Mouse (Mus musculus): ENCODE data around the gene Bax. TPM values are rescaled to one million over a fixed set of nuclear protein-coding genes. Genes with fewer than 3 reads are reported as not detected.

The Bax gene
- total and polyA plus RNA-seq, 3 experiments: 195 to 273 (median 233) TPM

- peaks cover 15 to 50% of the 10 kb centered on the region in 2 experiments for H3K4me1 ChIP-seq (ENCODE audit: control insufficient read depth in 1 of 2, insufficient read depth in 2 of 2)
- peaks cover 28% of the 10 kb centered on the region for H3K79me2 ChIP-seq (replicated peaks; ENCODE audit: control insufficient read depth, extremely low read depth, insufficient read depth, poor library complexity, severe bottlenecking)
- peak overlapping the region; percentile 91 for H3K9ac ChIP-seq (ENCODE audit: insufficient read depth, low read depth)
- no peaks in the 10 kb centered on the region for H3K9me3 ChIP-seq (replicated peaks; ENCODE audit: low read length)
- peak overlapping the region; percentile 86; the same call in 1 of the 2 replicates for H3K4me2 ChIP-seq (ENCODE audit: insufficient read depth, low read depth, poor library complexity, severe bottlenecking)
- H3K36me3 ChIP-seq (replicated peaks in 1 of 2; ENCODE audit: control insufficient read depth in 1 of 2, insufficient read depth in 1 of 2, low read length in 1 of 2): peaks cover 52 to 74% of the 10 kb centered on the region in 2 experiments
- dilution Hi-C loops (cut with MboI; ENCODE audit: extremely low pct_ligation_motif_present, extremely low pct_unique_long_range_greater_than_20kb, low sequenced_read_pairs): no loop called here
- H3K27ac ChIP-seq (ENCODE audit: insufficient read depth, low read depth): peak overlapping the region; percentile 74
- TF ChIP-seq ZC3H11A (IDR thresholded peaks at IDR 0.05; ENCODE audit: low read depth, low read length): no peak
- TF ChIP-seq ZMIZ1 (IDR thresholded peaks at IDR 0.05; ENCODE audit: low read depth, low read length): peak; percentile 86; the same call in 1 of the 2 replicates
- no peak for TF ChIP-seq RCOR1 (conservative IDR thresholded peaks at IDR 0.05; ENCODE audit: low read depth, low read length)
- TF ChIP-seq E2F4 (IDR thresholded peaks at IDR 0.05; ENCODE audit: insufficient replicate concordance, low read depth, low read length): no peak
- TF ChIP-seq IRF4 (IDR thresholded peaks at IDR 0.05; ENCODE audit: low read depth, low read length): no peak
- no peak for TF ChIP-seq ZKSCAN1 (IDR thresholded peaks at IDR 0.05; ENCODE audit: borderline replicate concordance, low read depth, low read length)
- TF ChIP-seq USF2 (conservative IDR thresholded peaks at IDR 0.05; ENCODE audit: low read depth, low read length): no peak
- peak; percentile 77 for TF ChIP-seq POLR2A (IDR thresholded peaks at IDR 0.05; ENCODE audit: low read depth, low read length)
- no peak for TF ChIP-seq USF1 (IDR thresholded peaks at IDR 0.05; ENCODE audit: low read depth, low read length)
- no peak for TF ChIP-seq CHD2 (IDR thresholded peaks at IDR 0.05; ENCODE audit: low read length)
- TF ChIP-seq ZNF384 (IDR thresholded peaks at IDR 0.05; ENCODE audit: low read depth, low read length): no peak
- TF ChIP-seq MEF2A (IDR thresholded peaks at IDR 0.05; ENCODE audit: borderline replicate concordance, low read depth, low read length): no peak
- no peak for TF ChIP-seq ETS1 (conservative IDR thresholded peaks at IDR 0.05; ENCODE audit: low read depth, low read length)
- TF ChIP-seq MYC (IDR thresholded peaks at IDR 0.05; ENCODE audit: low read depth, low read length): no peak
- TF ChIP-seq SMC3 (IDR thresholded peaks at IDR 0.05; ENCODE audit: low read depth, low read length): no peak
- TF ChIP-seq MAFK (IDR thresholded peaks at IDR 0.05; ENCODE audit: insufficient replicate concordance, low read length): no peak
- TF ChIP-seq GABPA (IDR thresholded peaks at IDR 0.05; ENCODE audit: insufficient replicate concordance, low read depth, low read length): no peak
- TF ChIP-seq MAX (IDR thresholded peaks at IDR 0.05; ENCODE audit: low read length): no peak
- no peak for TF ChIP-seq MAZ (IDR thresholded peaks at IDR 0.05; ENCODE audit: low read depth, low read length)
- TF ChIP-seq TCF12 (IDR thresholded peaks at IDR 0.05; ENCODE audit: low read depth, low read length): 0 out of 2 replicates have a peak, but pooled peaks have one; percentile 13
- no peak for TF ChIP-seq RAD21 (IDR thresholded peaks at IDR 0.05; ENCODE audit: low read depth, low read length)
- no peak for TF ChIP-seq KAT2A (IDR thresholded peaks at IDR 0.05; ENCODE audit: insufficient replicate concordance, low read length)
- TF ChIP-seq CHD1 (IDR thresholded peaks at IDR 0.05; ENCODE audit: low read depth, low read length): no peak
- no peak for TF ChIP-seq JUN (IDR thresholded peaks at IDR 0.05; ENCODE audit: insufficient read depth, low read depth, low read length)
- TF ChIP-seq SIN3A (IDR thresholded peaks at IDR 0.05; ENCODE audit: low read length): peak; percentile 19; the same call in 1 of the 2 replicates
- no peak for TF ChIP-seq JUND (conservative IDR thresholded peaks at IDR 0.05; ENCODE audit: low read depth, low read length)
- TF ChIP-seq NRF1 (IDR thresholded peaks at IDR 0.05; ENCODE audit: low read depth, low read length): peak; percentile 84
- no peak for TF ChIP-seq PAX5 (IDR thresholded peaks at IDR 0.05; ENCODE audit: low read length)
- no peak for TF ChIP-seq EP300 (IDR thresholded peaks at IDR 0.05; ENCODE audit: low read length)
- no peak for TF ChIP-seq HCFC1 (IDR thresholded peaks at IDR 0.05; ENCODE audit: low read depth, low read length)
- peak; percentile 35; the same call in 1 of the 2 replicates for TF ChIP-seq MXI1 (IDR thresholded peaks at IDR 0.05; ENCODE audit: low read depth, low read length)
- TF ChIP-seq CTCF (conservative IDR thresholded peaks at IDR 0.05 in 1 of 2, IDR thresholded peaks at IDR 0.05 in 1 of 2; ENCODE audit: low read depth in 2 of 2, low read length in 2 of 2): no peak
- no peak for TF ChIP-seq ELF1 (IDR thresholded peaks at IDR 0.05; ENCODE audit: low read depth, low read length)
- 0 out of 2 replicates have a peak, but pooled peaks have one; percentile 14 for TF ChIP-seq UBTF (IDR thresholded peaks at IDR 0.05; ENCODE audit: low read depth, low read length)
- TF ChIP-seq NELFE (IDR thresholded peaks at IDR 0.05; ENCODE audit: low read depth, low read length): no peak; the same call in 1 of the 2 replicates
- no peak for TF ChIP-seq TBP (conservative IDR thresholded peaks at IDR 0.05; ENCODE audit: low read depth, low read length)
- TF ChIP-seq BHLHE40 (IDR thresholded peaks at IDR 0.05; ENCODE audit: low read depth, low read length): no peak
- TF ChIP-seq POLR2AphosphoS2 (IDR thresholded peaks at IDR 0.05; ENCODE audit: low read depth, low read length): peak; percentile 88; the same call in 1 of the 2 replicates
- peak overlapping the region; percentile 76 to 96 (median 77) for H3K4me3 ChIP-seq (replicated peaks in 1 of 3; ENCODE audit: low read depth in 2 of 3, low read length in 2 of 3, poor library complexity in 1 of 3)
- in situ Hi-C loops (cut with MboI; ENCODE audit: low pct_ligation_motif_present, low pct_unique_long_range_greater_than_20kb, low sequenced_read_pairs): no loop called here
- DNase-seq (ENCODE audit: extremely low read depth): peak; percentile 68
- no peaks in the 10 kb centered on the region for H3K27me3 ChIP-seq (replicated peaks)
Observed at GRCm38 (mm10) chr7:45458748-45459563, 7.7 kb downstream of the Bax start.
